Mouse (Mus musculus) lung, embryonic 15.5 days (tissue): ENCODE data around the gene Acaa1a. TPM values are rescaled to one million over a fixed set of nuclear protein-coding genes. Genes with fewer than 3 reads are reported as not detected.
A peak's percentile ranks its signal among the peaks of the same experiment; 100 is the strongest.

Experiments used
- ATAC-seq: fragments of 200-750 bp; cut with Nextera tagmentation; 2 replicates; pipeline ENCODE4 v1.8.0; 2017; ENCODE audit warnings: moderate number of reproducible peaks, borderline replicate concordance; ENCODE audit not compliant: low FRiP score, low TSS enrichment; ENCODE audit errors: extremely low read depth
- H3K27ac ChIP-seq: fragments of 300-500 bp; sonication (generic); 2 replicates; pipeline ENCODE4 v1.5.1; 2015; ENCODE audit warnings: moderate library complexity, mild to moderate bottlenecking, inconsistent platforms
- H3K27me3 ChIP-seq: fragments of 300-500 bp; sonication (generic); 2 replicates; pipeline ENCODE4 v1.6.1; 2015; ENCODE audit warnings: inconsistent platforms
- H3K36me3 ChIP-seq: fragments of 300-500 bp; sonication (generic); 2 replicates; pipeline ENCODE4 v1.6.1; 2015; ENCODE audit warnings: inconsistent platforms
- H3K4me1 ChIP-seq: fragments of 300-500 bp; sonication (generic); 2 replicates; pipeline ENCODE4 v1.6.1; 2015; ENCODE audit warnings: inconsistent platforms
- H3K4me2 ChIP-seq: fragments of 300-500 bp; sonication (generic); 2 replicates; pipeline ENCODE4 v1.6.1; 2015; ENCODE audit warnings: inconsistent platforms, mild to moderate bottlenecking, moderate library complexity
- H3K4me3 ChIP-seq: fragments of 300-500 bp; sonication (generic); 2 replicates; pipeline ENCODE4 v1.5.1; 2015; ENCODE audit warnings: mild to moderate bottlenecking, inconsistent platforms
- H3K9ac ChIP-seq: fragments of 300-500 bp; sonication (generic); 2 replicates; pipeline ENCODE4 v1.6.1; 2015; ENCODE audit warnings: inconsistent platforms
- H3K9me3 ChIP-seq: fragments of 300-500 bp; sonication (generic); 2 replicates; pipeline ENCODE4 v1.6.1; 2016; ENCODE audit warnings: inconsistent platforms
- WGBS: fragments of 180-500 bp; shearing (Covaris S2); methylation state at CpG from one replicate; pipeline ENCODE4 v1.1.7; 2015; 5-methylcytosine and 5-hydroxymethylcytosine counted together
- polyA plus RNA-seq: library from polyadenylated mRNA; unstranded; fragments of >200 nt; fragmentation: Nextera tagmentation; extraction: Ambion mirVana; gene quantifications from 2 replicates; pipeline ENCODE4 v1.2.1, GENCODE M21; 2015

Acaa1a gene
- polyA plus RNA-seq, 1 experiment from 2014 or later = 121 TPM

- Histone ChIP-seq H3K4me3 (peak overlapping the region; percentile 66), H3K9ac (peak overlapping the region; percentile 80), H3K4me1 (peaks cover 32% of the 10 kb centered on the region), H3K36me3 (peaks cover 32% of the 10 kb centered on the region), H3K27me3 (no peaks in the 10 kb centered on the region), H3K4me2 (peak overlapping the region; percentile 86), H3K9me3 (no peaks in the 10 kb centered on the region), H3K27ac (peak overlapping the region; percentile 94)
- WGBS = 2% methylated on average over 8 of the region's 8 CpGs
- ATAC-seq = no peak
Observed at GRCm38 (mm10) chr9:119340212-119340580, 720 bp downstream of the Acaa1a start.

GRCm38 (mm10) chr9:119340909-119341816 lies 1.7 kb downstream of the Acaa1a start, which contains the start of gene Myd88:
Gene Myd88, minus strand, starts transcription at chr9:119341411.
- H3K9me3 ChIP-seq = no peaks in the 10 kb centered on the region
- peaks cover 42% of the 10 kb centered on the region for H3K36me3 ChIP-seq
- ATAC-seq = peak; percentile 98
- peaks cover 32% of the 10 kb centered on the region for H3K4me1 ChIP-seq
- H3K9ac ChIP-seq = peak within 1 kb of the TSS; percentile 80
- peak within 1 kb of the TSS; percentile 66 for H3K4me3 ChIP-seq
- WGBS = under 1% methylated on average over 68 of the region's 68 CpGs
- H3K4me2 ChIP-seq = peak within 1 kb of the TSS; percentile 86
- H3K27ac ChIP-seq = peak within 1 kb of the TSS; percentile 94
- H3K27me3 ChIP-seq = no peaks in the 10 kb centered on the region

- Histone ChIP-seq H3K4me2 (peak overlapping the region; percentile 86; the same call in 1 of the 2 replicates), H3K9me3 (no peaks in the 10 kb centered on the region), H3K4me1 (peaks cover 32% of the 10 kb centered on the region), H3K9ac (no peak overlapping the region), H3K36me3 (peaks cover 43% of the 10 kb centered on the region), H3K27ac (no peak overlapping the region), H3K4me3 (peak overlapping the region; percentile 66; the same call in 1 of the 2 replicates), H3K27me3 (no peaks in the 10 kb centered on the region)
- ATAC-seq = no peak
- 80% methylated on average over 7 of the region's 7 CpGs for WGBS
Observed at GRCm38 (mm10) chr9:119342728-119343127, 3.3 kb downstream of the Acaa1a start.

GRCm38 (mm10) chr9:119346376-119346775 lies 6.9 kb downstream of the Acaa1a start:
- WGBS = 87% methylated on average over 8 of the region's 8 CpGs
- no peaks in the 10 kb centered on the region for H3K9me3 ChIP-seq
- no peaks in the 10 kb centered on the region for H3K27me3 ChIP-seq
- no peak overlapping the region for H3K4me2 ChIP-seq
- peaks cover 65% of the 10 kb centered on the region for H3K36me3 ChIP-seq
- H3K27ac ChIP-seq = no peak overlapping the region
- H3K4me3 ChIP-seq = no peak overlapping the region
- no peak overlapping the region for H3K9ac ChIP-seq
- no peak for ATAC-seq
- H3K4me1 ChIP-seq = peaks cover 13% of the 10 kb centered on the region

GRCm38 (mm10) chr9:119350531-119350930 lies 11.1 kb downstream of the Acaa1a start:
- H3K9ac ChIP-seq = no peak overlapping the region
- H3K9me3 ChIP-seq = no peaks in the 10 kb centered on the region
- 88% methylated on average over 3 of the region's 3 CpGs for WGBS
- ATAC-seq = no peak
- peaks cover 47% of the 10 kb centered on the region for H3K36me3 ChIP-seq
- no peak overlapping the region for H3K4me2 ChIP-seq
- no peaks in the 10 kb centered on the region for H3K4me1 ChIP-seq
- no peak overlapping the region for H3K4me3 ChIP-seq
- no peak overlapping the region for H3K27ac ChIP-seq
- no peaks in the 10 kb centered on the region for H3K27me3 ChIP-seq

GRCm38 (mm10) chr9:119350947-119351705 lies 11.7 kb downstream of the Acaa1a start:
- no peaks in the 10 kb centered on the region for H3K4me1 ChIP-seq
- no peak for ATAC-seq
- 85% methylated on average over 10 of the region's 10 CpGs for WGBS
- no peak overlapping the region for H3K4me3 ChIP-seq
- H3K36me3 ChIP-seq = peaks cover 41% of the 10 kb centered on the region
- no peak overlapping the region for H3K9ac ChIP-seq
- no peaks in the 10 kb centered on the region for H3K9me3 ChIP-seq
- H3K27me3 ChIP-seq = no peaks in the 10 kb centered on the region
- H3K27ac ChIP-seq = no peak overlapping the region
- H3K4me2 ChIP-seq = no peak overlapping the region

GRCm38 (mm10) chr9:119352060-119352459 lies 12.6 kb downstream of the Acaa1a start:
- H3K4me1 ChIP-seq = no peaks in the 10 kb centered on the region
- no peak overlapping the region for H3K4me3 ChIP-seq
- peak; percentile 66; the same call in 1 of the 2 replicates for ATAC-seq
- H3K9me3 ChIP-seq = no peaks in the 10 kb centered on the region
- no peak overlapping the region for H3K27ac ChIP-seq
- H3K36me3 ChIP-seq = peaks cover 34% of the 10 kb centered on the region
- no peaks in the 10 kb centered on the region for H3K27me3 ChIP-seq
- no peak overlapping the region for H3K4me2 ChIP-seq
- WGBS = 26% methylated on average over 4 of the region's 4 CpGs
- no peak overlapping the region for H3K9ac ChIP-seq

GRCm38 (mm10) chr9:119353926-119354325 lies 14.4 kb downstream of the Acaa1a start:
- H3K36me3 ChIP-seq = peaks cover 18% of the 10 kb centered on the region
- no peaks in the 10 kb centered on the region for H3K9me3 ChIP-seq
- H3K27me3 ChIP-seq = no peaks in the 10 kb centered on the region
- no peak for ATAC-seq
- H3K4me2 ChIP-seq = no peak overlapping the region
- no peak overlapping the region for H3K9ac ChIP-seq
- no peak overlapping the region for H3K4me3 ChIP-seq
- H3K27ac ChIP-seq = no peak overlapping the region
- WGBS = 48% methylated on average over 6 of the region's 6 CpGs
- H3K4me1 ChIP-seq = 0 out of 2 replicates have a peak, but pooled peaks cover 6% of the 10 kb centered on the region

- WGBS = 46% methylated on average over 6 of the region's 6 CpGs
- no peak overlapping the region for H3K9ac ChIP-seq
- ATAC-seq = no peak
Observed at GRCm38 (mm10) chr9:119355943-119356342, 16.5 kb downstream of the Acaa1a start.

GRCm38 (mm10) chr9:119357331-119358057 lies 18.0 kb downstream of the Acaa1a start, which contains the start of gene Xylb:
Gene Xylb, plus strand, starts transcription at chr9:119357381.
- H3K4me1 ChIP-seq = 0 out of 2 replicates have a peak, but pooled peaks cover 6% of the 10 kb centered on the region
- WGBS = 2% methylated on average over 65 of the region's 65 CpGs
- peak; percentile 89 for ATAC-seq
- H3K36me3 ChIP-seq = no peaks in the 10 kb centered on the region
- H3K4me2 ChIP-seq = peak within 1 kb of the TSS; percentile 97
- no peaks in the 10 kb centered on the region for H3K9me3 ChIP-seq
- no peaks in the 10 kb centered on the region for H3K27me3 ChIP-seq
- H3K27ac ChIP-seq = no peak within 1 kb of the TSS
- H3K9ac ChIP-seq = peak within 1 kb of the TSS; percentile 68
- peak within 1 kb of the TSS; percentile 71 for H3K4me3 ChIP-seq

More at GRCm38 (mm10) chr9:119355943-119356342, 16.5 kb downstream of the Acaa1a start:
- Histone ChIP-seq H3K36me3 (peaks cover 8% of the 10 kb centered on the region), H3K4me1 (0 out of 2 replicates have a peak, but pooled peaks cover 6% of the 10 kb centered on the region), H3K27ac (no peak overlapping the region), H3K4me2 (no peak overlapping the region), H3K9me3 (no peaks in the 10 kb centered on the region), H3K4me3 (no peak overlapping the region), H3K27me3 (no peaks in the 10 kb centered on the region)

GRCm38 (mm10) chr9:119358058-119358429 lies 18.6 kb downstream of the Acaa1a start:
- H3K9ac ChIP-seq = peak overlapping the region; percentile 68; the same call in 1 of the 2 replicates

More at GRCm38 (mm10) chr9:119358058-119358429, 18.6 kb downstream of the Acaa1a start:
- H3K4me1 ChIP-seq = 0 out of 2 replicates have a peak, but pooled peaks cover 6% of the 10 kb centered on the region
- WGBS = 31% methylated on average over 9 of the region's 9 CpGs
- no peaks in the 10 kb centered on the region for H3K9me3 ChIP-seq
- H3K4me3 ChIP-seq = peak overlapping the region; percentile 71
- no peak overlapping the region for H3K27ac ChIP-seq
- ATAC-seq = no peak; the same call in 1 of the 2 replicates
- H3K4me2 ChIP-seq = peak overlapping the region; percentile 97
- H3K27me3 ChIP-seq = no peaks in the 10 kb centered on the region
- H3K36me3 ChIP-seq = no peaks in the 10 kb centered on the region
